Mouse (Mus musculus) ZHBTc4 (cell line): ENCODE results near the gene Gm42791.

Experiments used
- DNase-seq: peaks from one replicate; pipeline ENCODE4 v3.0.0-alpha.2; 2011; ENCODE audit warnings: low read depth, low spot score

Gene Gm42791

GRCm38 (mm10) chr5:148994706-148995414, at the start of gene Gm42791:
Gene Gm42791, minus strand, starts transcription at chr5:148995147.
- peak; percentile 87 for DNase-seq

GRCm38 (mm10) chr5:149044067-149044466, 49.1 kb upstream of the Gm42791 start:
- DNase-seq: no peak

DNA sequence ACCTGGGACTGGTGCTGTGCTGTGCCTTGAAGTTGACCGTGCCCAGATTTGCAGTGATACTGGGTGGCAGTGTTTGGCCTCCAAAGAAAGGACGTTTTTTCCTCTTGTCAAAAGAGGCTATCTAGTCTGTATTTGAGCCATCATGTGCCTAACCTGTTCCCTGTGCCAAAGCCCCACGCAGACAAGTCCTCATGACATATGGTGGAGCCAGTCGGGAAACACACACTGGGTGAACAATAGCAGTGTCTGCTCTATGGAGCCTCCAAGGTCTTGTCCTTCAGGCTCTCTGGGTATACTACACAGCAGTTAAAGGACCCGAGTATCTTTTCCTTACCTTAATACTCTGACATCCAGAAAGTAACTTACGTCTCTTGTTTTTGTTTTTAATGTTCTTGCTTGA, 48.3 kb upstream of the Gm42791 start:
- no peak for DNase-seq

DNA sequence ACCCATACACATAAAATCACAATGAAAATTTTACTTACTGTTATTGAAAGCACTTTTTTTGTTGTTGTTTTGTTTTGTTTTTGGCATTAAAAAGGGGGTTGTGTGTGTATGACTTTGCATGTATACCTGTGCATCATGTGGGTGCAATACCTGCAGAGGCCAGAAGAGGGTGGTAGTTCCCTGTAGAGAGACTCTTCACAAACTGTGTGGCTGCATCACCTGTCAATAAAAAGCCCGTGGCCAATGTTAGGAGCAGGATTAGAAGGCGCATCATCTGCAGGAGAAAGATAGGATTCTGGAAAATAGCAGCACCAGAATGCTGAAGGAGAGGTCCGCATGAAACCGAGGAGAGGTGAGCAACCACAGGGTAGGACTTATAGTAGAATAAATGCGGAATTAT, 44.9 kb upstream of the Gm42791 start:
- DNase-seq: peak; percentile 90

- peak; percentile 42 for DNase-seq
These were observed 42.8 kb upstream of the Gm42791 start for GRCm38 (mm10) chr5:149037729-149038128.

DNA sequence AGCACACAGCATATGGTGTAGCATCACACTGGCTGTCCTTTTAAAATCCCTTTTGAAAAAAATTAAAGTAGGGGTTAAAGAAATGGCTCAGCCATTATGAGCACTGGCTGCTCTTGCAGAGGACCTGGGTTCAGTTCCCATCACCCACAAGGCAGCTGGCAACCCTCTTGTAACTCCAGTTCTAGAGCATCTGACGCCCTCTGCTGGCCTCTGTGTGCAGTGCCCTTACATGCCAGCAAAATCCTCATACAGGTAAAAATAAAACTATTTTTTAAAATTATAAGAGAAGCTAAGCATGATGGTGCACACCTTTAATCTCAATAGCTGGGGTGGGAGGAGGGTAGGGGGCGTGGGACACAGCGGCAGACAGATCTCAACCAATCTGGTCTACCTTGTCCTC, 42.0 kb upstream of the Gm42791 start:
- DNase-seq: no peak

DNA sequence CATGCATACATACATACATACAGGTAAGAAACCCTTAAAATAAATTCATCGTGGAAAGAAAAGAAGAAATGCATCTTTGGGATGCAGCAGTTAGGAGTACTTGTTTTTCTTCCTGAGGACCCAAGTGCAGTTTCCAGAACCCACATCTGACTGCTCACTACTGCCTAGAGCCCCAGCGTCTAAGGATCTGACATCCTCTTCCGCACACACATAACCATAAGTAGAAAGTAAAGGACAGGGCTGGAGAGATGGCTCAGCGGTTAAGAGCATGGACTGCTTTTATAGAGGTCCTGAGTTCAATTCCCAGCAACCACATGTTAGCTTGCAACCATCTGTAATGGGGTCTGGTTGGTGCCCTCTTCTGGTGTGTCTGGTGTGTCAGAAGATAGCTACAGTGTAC, 37.5 kb upstream of the Gm42791 start:
- DNase-seq: no peak

- DNase-seq: peak; percentile 68
These were observed 36.3 kb upstream of the Gm42791 start for GRCm38 (mm10) chr5:149031199-149031750.

DNA sequence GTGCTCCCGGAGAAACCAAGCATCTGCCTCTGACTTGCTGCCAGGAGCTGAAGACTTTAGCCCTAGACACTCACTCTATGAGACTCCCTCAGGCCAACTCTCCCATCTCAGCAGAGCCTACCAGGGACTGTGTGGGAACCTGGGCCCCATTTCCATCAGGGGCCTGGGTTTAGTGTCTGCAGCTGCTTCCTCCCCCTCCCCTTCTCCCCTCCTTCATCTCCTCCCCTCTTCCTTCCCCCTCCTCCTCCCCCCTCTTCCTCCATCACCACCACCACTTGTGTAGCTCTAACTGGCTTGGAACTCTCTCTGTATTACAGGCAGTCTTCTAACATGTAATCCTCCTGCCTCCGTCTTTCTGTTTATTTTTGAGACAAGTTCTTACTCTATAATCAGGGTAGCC, 35.2 kb upstream of the Gm42791 start:
- no peak for DNase-seq

- no peak for DNase-seq
These were observed 33.4 kb upstream of the Gm42791 start for GRCm38 (mm10) chr5:149028394-149028793.

- peak; percentile 43 for DNase-seq
These were observed 32.4 kb upstream of the Gm42791 start for GRCm38 (mm10) chr5:149027389-149027788.

DNA sequence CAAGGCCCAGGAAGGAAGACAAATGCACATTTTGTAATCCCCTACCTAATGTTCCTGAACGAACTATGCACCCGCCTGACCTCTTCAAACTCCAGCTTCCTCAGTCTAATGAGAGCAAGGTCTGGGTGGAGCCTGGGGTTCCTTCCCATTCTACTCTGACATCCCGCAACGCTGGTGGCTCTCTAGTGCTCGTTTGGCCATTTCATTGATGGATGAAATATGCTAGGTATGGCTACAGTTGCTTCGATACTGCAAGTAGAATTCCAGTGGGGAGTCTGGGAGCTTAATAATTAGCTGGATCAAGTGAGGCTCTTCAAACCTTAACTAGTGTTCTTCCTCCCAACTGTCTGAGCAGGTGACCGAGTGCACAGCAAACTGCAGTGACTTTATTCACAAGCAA, 26.2 kb upstream of the Gm42791 start:
- DNase-seq: no peak

DNA sequence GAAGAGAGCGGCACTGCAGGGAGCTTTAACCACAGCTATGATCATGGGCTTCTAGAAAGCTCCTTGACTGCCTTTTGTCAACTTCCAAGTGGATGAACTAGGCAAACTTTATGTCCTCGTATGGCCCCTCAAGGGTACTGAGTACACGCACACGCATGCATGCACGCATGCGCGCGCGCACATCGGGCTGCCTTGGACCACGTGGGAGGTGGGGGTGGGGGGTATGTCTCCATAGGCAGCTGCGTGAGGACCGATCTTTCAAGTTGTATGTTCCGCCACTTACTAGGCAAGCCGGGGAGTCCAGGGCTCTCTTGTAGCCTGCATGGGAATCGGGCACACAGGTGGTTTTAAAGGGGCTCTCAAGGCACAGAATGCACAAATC, 25.7 kb upstream of the Gm42791 start:
- no peak for DNase-seq

DNA sequence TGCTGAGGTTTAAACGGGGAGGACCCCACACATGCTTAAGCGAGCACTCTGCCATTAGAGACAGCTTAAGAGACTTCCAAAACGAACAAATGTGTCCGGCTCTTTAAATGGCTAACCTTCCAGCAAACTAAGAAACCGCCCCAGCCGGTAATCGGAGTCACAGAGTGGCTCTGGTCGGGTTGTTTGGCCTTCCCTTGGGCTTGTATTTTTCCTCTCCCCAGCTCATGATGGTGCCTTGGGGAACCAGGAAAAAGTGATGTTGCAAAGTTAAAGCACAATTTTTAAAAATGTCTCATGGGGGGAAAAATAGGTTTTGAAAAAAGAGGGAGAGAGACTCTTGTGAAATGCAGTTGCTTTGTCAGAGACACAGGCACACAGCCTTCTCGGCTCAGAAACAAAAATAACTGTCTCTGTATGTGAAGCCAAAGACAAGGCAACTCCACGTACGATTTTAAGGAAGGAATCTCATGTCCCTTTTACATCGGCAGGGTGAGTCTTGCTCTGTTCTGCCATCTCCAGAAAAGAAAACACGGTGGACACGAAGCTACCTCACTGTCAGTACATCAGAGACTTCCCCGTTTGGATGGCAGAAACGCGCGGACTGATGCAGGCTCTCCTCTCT, 25.2 kb upstream of the Gm42791 start:
- DNase-seq: no peak

GRCm38 (mm10) chr5:149017666-149018415, 22.9 kb upstream of the Gm42791 start:
- no peak for DNase-seq

- no peak for DNase-seq
These were observed 22.2 kb upstream of the Gm42791 start for GRCm38 (mm10) chr5:149017181-149017580.

- DNase-seq: no peak
These were observed 21.3 kb upstream of the Gm42791 start for GRCm38 (mm10) chr5:149016261-149016660.

- DNase-seq: no peak
These were observed 20.6 kb upstream of the Gm42791 start for GRCm38 (mm10) chr5:149015335-149016201.

DNA sequence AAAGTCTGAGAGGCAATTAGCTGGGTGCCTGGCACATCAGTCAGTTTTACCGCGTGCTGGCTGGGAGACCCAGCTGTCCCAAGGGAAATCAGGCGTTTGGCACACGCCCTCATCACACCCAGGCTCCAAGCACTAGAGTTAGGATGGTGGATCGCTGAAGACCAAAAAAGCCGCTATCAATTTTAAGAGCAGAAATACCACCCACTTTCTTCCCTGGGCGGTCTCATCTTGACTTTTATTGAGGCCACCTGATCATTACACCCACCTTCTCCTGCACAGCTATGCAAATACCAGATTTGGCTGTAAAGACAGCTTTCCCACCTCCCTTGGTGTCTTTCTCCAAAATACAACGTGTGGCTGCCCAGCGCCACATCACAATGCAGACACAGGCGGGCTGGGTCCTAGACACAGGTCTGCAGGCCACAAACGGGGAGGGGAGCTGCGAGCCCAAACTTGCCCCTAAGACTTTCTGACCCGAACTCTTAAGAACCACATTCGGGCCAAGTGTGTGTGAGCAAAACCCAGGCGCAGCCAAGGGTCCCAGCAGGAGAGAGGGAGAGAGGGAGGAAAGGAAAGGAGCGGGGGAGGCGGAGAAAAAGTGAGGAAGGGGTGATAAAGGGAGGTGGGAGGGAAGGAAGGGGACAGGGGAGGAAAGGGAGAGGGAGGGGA, 19.8 kb upstream of the Gm42791 start:
- DNase-seq: no peak

GRCm38 (mm10) chr5:149013817-149014508, 19.0 kb upstream of the Gm42791 start:
- peak; percentile 74 for DNase-seq
